34 mouse cellular contexts compared by ENCODE assay signal in the genomic region with DNA sequence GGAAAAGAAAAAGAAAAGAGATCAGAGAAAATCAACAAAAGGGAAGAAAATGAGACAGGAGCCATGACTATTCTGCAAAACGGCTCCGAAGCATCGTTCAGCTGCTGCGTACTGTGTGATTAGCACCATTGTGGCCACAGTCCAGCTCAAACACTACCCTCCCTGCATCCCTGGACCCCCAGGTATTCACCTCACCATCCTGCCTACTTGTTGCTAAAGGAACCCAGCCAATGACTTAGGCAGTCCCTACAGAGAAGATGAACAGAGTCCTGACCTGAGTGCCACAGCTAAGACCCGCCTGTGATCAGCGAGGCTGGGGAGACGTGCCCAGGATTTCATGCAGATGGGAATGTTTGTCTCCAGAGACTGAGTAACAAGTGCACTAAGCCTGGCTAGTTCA. TPM values are rescaled to one million over a fixed set of nuclear protein-coding genes. Genes with fewer than 3 reads are reported as not detected.
DNase-seq lines count a peak whose midpoint lies in the region; TF ChIP-seq lines count a peak whose summit lies in the region.
"Had no signal": no experiment of that assay in that cellular context is flagged by ENCODE, and none has a peak within 500 bp of the region (broad histone marks: within the 10 kb centered on the region; RNA-seq: fewer than 3 reads in every experiment).

No protein-coding gene starts in this region.

- TF ChIP-seq CTCF in heart, adult 2 months (IDR thresholded peaks at IDR 0.05), result no peak

- no peak overlapping the region for H3K9ac ChIP-seq in heart, adult 2 months (ENCODE audit: low read depth, low read length)
- H3K9ac ChIP-seq: forebrain, postnatal 0 days; hindbrain, embryonic 14.5 days; limb, embryonic 13.5 days; liver, embryonic 13.5 days; midbrain, embryonic 13.5 days; neural tube, embryonic 13.5 days; stomach, embryonic 15.5 days had no signal

- no peak for TF ChIP-seq POLR2A in heart, adult 2 months (IDR thresholded peaks at IDR 0.05; ENCODE audit: insufficient read depth, low read depth, low read length)

- H3K4me3 ChIP-seq in heart, adult 2 months, result no peak overlapping the region
- H3K4me3 ChIP-seq: erythroblast, embryonic 14.5 days; left cerebral cortex, adult 2 months; limb, embryonic 13.5 days; liver, embryonic 13.5 days; midbrain, embryonic 13.5 days; neural tube, embryonic 13.5 days; stomach, embryonic 15.5 days had no signal

- no peaks in the 10 kb centered on the region for H3K36me3 ChIP-seq in heart, adult 2 months (ENCODE audit: control insufficient read depth, insufficient read depth, low read length)
- H3K36me3 ChIP-seq: limb, embryonic 13.5 days; liver, embryonic 13.5 days; midbrain, embryonic 13.5 days; neural tube, embryonic 13.5 days; stomach, embryonic 15.5 days had no signal

- peak; percentile 6 to 26 for DNase-seq in heart, adult 2 months
- DNase-seq in heart, postnatal 36 days, result no peak
- peak; percentile 2 for DNase-seq in ovary, postnatal 10 days (ENCODE audit: low spot score)
- no peak for DNase-seq in ovary, postnatal 36 days (ENCODE audit: low spot score)
- peak; percentile 37 for DNase-seq in gastrocnemius, adult 18-20 months (ENCODE audit: low spot score)
- peak; percentile 12 for DNase-seq in gastrocnemius, postnatal 14 days
- no peak for DNase-seq in thymus, postnatal 0 days (ENCODE audit: low spot score)
- DNase-seq: adrenal gland, postnatal 25 days; cerebellum, adult 2 months; forebrain, postnatal 0 days; kidney, adult 9 months; kidney, postnatal 14 days; layer of hippocampus, adult 9-11 months; liver, embryonic 13.5 days; lung, adult 2 months; retina, postnatal 1 day; right cerebral cortex, postnatal 14 days; thymus, postnatal 25 days had no signal

- 75% methylated on average over 7 of the region's 7 CpGs for WGBS in heart, adult 2 months

- H3K4me1 ChIP-seq in heart, adult 2 months (ENCODE audit: control insufficient read depth, insufficient read depth, low read length), result peaks cover 1% of the 10 kb centered on the region; the same call in 1 of the 2 replicates
- H3K4me1 ChIP-seq: liver, embryonic 13.5 days; midbrain, embryonic 13.5 days; neural tube, embryonic 13.5 days; stomach, embryonic 15.5 days had no signal

- intact Hi-C loops in heart, adult 2 months (cut with DNase I), result no loop called here
- intact Hi-C loops in heart, postnatal 36 days (cut with DNase I), result no loop called here
- intact Hi-C loops in gastrocnemius, postnatal 14 days (cut with DNase I; ENCODE audit: low total_unique reads), result no loop called here

- no peaks in the 10 kb centered on the region for H3K79me2 ChIP-seq in heart, adult 2 months (replicated peaks; ENCODE audit: control insufficient read depth, insufficient read depth, low read length)

- TF ChIP-seq EP300 in heart, adult 2 months (IDR thresholded peaks at IDR 0.05; ENCODE audit: insufficient read depth, low read depth, low read length), result no peak

- no peaks in the 10 kb centered on the region for H3K27me3 ChIP-seq in heart, adult 2 months (ENCODE audit: control insufficient read depth, insufficient read depth, low read length)
- H3K27me3 ChIP-seq: limb, embryonic 13.5 days; liver, embryonic 13.5 days; midbrain, embryonic 13.5 days; neural tube, embryonic 13.5 days; stomach, embryonic 15.5 days had no signal

- H3K27ac ChIP-seq in heart, adult 2 months, result no peak overlapping the region
- H3K27ac ChIP-seq: hindbrain, embryonic 14.5 days; left cerebral cortex, adult 2 months; limb, embryonic 13.5 days; liver, embryonic 13.5 days; macrophage; midbrain, embryonic 13.5 days; neural tube, embryonic 13.5 days; stomach, embryonic 15.5 days had no signal

RNA-seq across cellular contexts. Expression of a gene that starts 35.4 kb away (rescaled TPM):
- under 1 TPM in 1 of 2 experiments, not detected in 1; 0.11 TPM for total RNA-seq in heart, adult 2 months (2021)
- 0.06 TPM in 1 of 2 replicates, not detected in the other for polyA plus RNA-seq in heart, adult 2 months (2012; rRNA removed)
- not detected for total RNA-seq in heart, postnatal 36 days (2021)
- total RNA-seq in gastrocnemius, adult 18-20 months (2021), result under 1 TPM in 1 of 2 experiments, not detected in 1; 0.17 TPM
- under 1 TPM in 1 of 2 experiments, not detected in 1; 0.18 TPM for total RNA-seq in gastrocnemius, postnatal 14 days (2021)
- polyA plus RNA-seq in thymus, postnatal 0 days (2015; fragmentation: Nextera tagmentation; extraction: Ambion mirVana), result not detected in 2 replicates
- total RNA-seq: adrenal gland, postnatal 25 days; forebrain, postnatal 0 days; hematopoietic stem cell, adult 5-6 weeks; megakaryocyte-erythroid progenitor cell, adult 5-6 weeks had no signal
- polyA plus RNA-seq: CD4-positive, CD25-positive, alpha-beta regulatory T cell, adult 4 months; erythroblast, embryonic 14.5 days; forebrain, embryonic 11.5 days; gonadal fat pad, adult 2 months; heart, embryonic 14.5 days; hindbrain, embryonic 14.5 days; intestine, postnatal 0 days; liver, embryonic 13.5 days; macrophage; small intestine, adult 2 months; stomach, embryonic 15.5 days had no signal

Comparison
In these comparisons a context has a peak if more than half of its experiments do, and no peak if none do; other contexts are left out.
1. DNase-seq: peak in heart, adult 2 months (2 of 2), ovary, postnatal 10 days (single experiment), gastrocnemius, adult 18-20 months (single experiment) and gastrocnemius, postnatal 14 days (single experiment); none in heart, postnatal 36 days (0 of 2), ovary, postnatal 36 days (single experiment) and thymus, postnatal 0 days (single experiment).